ENCODE assay signal across 8 mouse cellular contexts in the genomic region with DNA sequence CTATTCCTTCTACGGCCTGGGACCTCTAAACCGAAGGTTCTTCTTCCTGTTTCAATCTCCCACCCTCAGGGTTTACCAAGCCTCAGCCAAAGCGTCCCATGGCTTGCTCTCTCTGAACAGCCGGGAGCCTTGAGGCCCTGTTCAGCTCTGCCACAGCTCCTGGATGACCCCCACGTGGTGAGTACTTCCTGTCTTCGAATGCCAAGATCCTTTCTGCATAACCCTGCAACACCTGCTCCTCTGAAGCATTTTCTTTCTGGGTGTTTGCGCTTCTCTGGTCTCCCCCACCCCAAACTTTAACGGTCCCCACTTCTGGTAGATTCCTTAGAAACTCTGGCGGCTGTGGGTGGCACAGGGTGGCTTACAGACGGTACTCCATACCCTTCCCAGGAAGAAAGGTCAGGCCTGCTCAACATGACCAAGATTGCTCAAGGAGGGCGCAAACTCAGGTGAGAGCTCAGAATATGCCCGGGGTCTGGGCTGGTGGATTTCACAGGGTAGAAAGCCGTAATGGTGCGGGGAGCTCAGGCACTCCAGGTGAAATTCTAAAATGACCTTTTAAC. TPM values are rescaled to one million over a fixed set of nuclear protein-coding genes. Genes with fewer than 3 reads are reported as not detected.
DNase-seq lines count a peak whose midpoint lies in the region; ATAC-seq and TF ChIP-seq lines count a peak whose summit lies in the region.

No protein-coding gene starts in this region.

- no peak for TF ChIP-seq EP300 in liver, embryonic 14.5 days (IDR thresholded peaks at IDR 0.05; ENCODE audit: low read depth)

- H3K36me3 ChIP-seq in erythroblast, embryonic 14.5 days (ENCODE audit: control insufficient read depth), result peaks cover 10% of the 10 kb centered on the region
- peaks cover 32% of the 10 kb centered on the region for H3K36me3 ChIP-seq in megakaryocyte, embryonic 14.5 days (replicated peaks; ENCODE audit: low read length)
- no peaks in the 10 kb centered on the region for H3K36me3 ChIP-seq in liver, embryonic 14.5 days (replicated peaks; ENCODE audit: control insufficient read depth, insufficient read depth, low read depth)

- H3K27me3 ChIP-seq in erythroblast, embryonic 14.5 days (ENCODE audit: control insufficient read depth), result peaks cover 48% of the 10 kb centered on the region
- peaks cover 26% of the 10 kb centered on the region for H3K27me3 ChIP-seq in megakaryocyte, embryonic 14.5 days (replicated peaks)
- H3K27me3 ChIP-seq in liver, embryonic 14.5 days (ENCODE audit: control insufficient read depth, insufficient read depth, low read length), result peaks cover 11% of the 10 kb centered on the region; the same call in 1 of the 2 replicates

- no peak for ATAC-seq in erythroblast, adult 5-6 weeks (replicated peaks; ENCODE audit: low FRiP score, poor library complexity, severe bottlenecking)
- ATAC-seq in megakaryocyte, adult 5-6 weeks (ENCODE audit: poor library complexity, severe bottlenecking), result no peak
- peak; percentile 35; the same call in 1 of the 2 replicates for ATAC-seq in liver, embryonic 14.5 days (ENCODE audit: insufficient read depth)

- H3K4me1 ChIP-seq in erythroblast, embryonic 14.5 days (ENCODE audit: control insufficient read depth), result peaks cover 42% of the 10 kb centered on the region
- H3K4me1 ChIP-seq in megakaryocyte, embryonic 14.5 days, result peaks cover 74% of the 10 kb centered on the region
- peaks cover 11 to 14% of the 10 kb centered on the region in 2 experiments for H3K4me1 ChIP-seq in liver, embryonic 14.5 days (replicated peaks; ENCODE audit: control insufficient read depth in 2 of 2, insufficient read depth in 2 of 2, low read length in 1 of 2)

- no peak for DNase-seq in liver, embryonic 14.5 days (ENCODE audit: low read depth in 3 of 3, low spot score in 3 of 3)
- peak; percentile 81 for DNase-seq in thymus, postnatal 14 days
- DNase-seq in frontal cortex, postnatal 10 days (ENCODE audit: low spot score in 2 of 2), result no peak
- no peak for DNase-seq in kidney, postnatal 25 days

- peak overlapping the region; percentile 89 for H3K4me2 ChIP-seq in liver, embryonic 14.5 days (ENCODE audit: low read depth)

- no peak for TF ChIP-seq CTCF in liver, embryonic 14.5 days (IDR thresholded peaks at IDR 0.05; ENCODE audit: low read depth)

- 16% methylated on average over 14 of the region's 14 CpGs for WGBS in liver, embryonic 14.5 days (ENCODE audit: insufficient replicate concordance)

- H3K9ac ChIP-seq in liver, embryonic 14.5 days (replicated peaks), result peak overlapping the region; percentile 65; the same call in 1 of the 2 replicates

- H3K9me3 ChIP-seq in erythroblast, embryonic 14.5 days (ENCODE audit: control insufficient read depth, low read length), result no peaks in the 10 kb centered on the region
- H3K9me3 ChIP-seq in megakaryocyte, embryonic 14.5 days, result no peaks in the 10 kb centered on the region
- H3K9me3 ChIP-seq in liver, embryonic 14.5 days (ENCODE audit: control insufficient read depth, low read length), result no peaks in the 10 kb centered on the region

- H3K27ac ChIP-seq in liver, embryonic 14.5 days, result no peak overlapping the region

- peak overlapping the region; percentile 68 for H3K4me3 ChIP-seq in erythroblast, embryonic 14.5 days (replicated peaks)
- H3K4me3 ChIP-seq in megakaryocyte, embryonic 14.5 days (replicated peaks), result peak overlapping the region; percentile 95
- H3K4me3 ChIP-seq in liver, embryonic 14.5 days (ENCODE audit: insufficient read depth in 1 of 2, low read depth in 2 of 2, low read length in 2 of 2), result peak overlapping the region; percentile 56 to 65; a peak in 3 of 4 replicates

RNA-seq across cellular contexts. Expression of a gene that starts 3.8 kb away (rescaled TPM):
- 0.06 and 0.16 TPM in 2 replicates for polyA plus RNA-seq in erythroblast, embryonic 14.5 days (2012)
- total RNA-seq in erythroblast, adult 5-6 weeks (2015; ENCODE audit: low replicate concordance), result 19.9 and 21.1 TPM in 2 replicates
- 14.6 and 18.7 TPM in 2 replicates for total RNA-seq in erythroblast, adult 5-6 weeks (2017; ENCODE audit: low replicate concordance)
- 6.1 and 10.4 TPM in 2 replicates for polyA plus RNA-seq in megakaryocyte, embryonic 14.5 days (2012; ENCODE audit: insufficient read depth, low replicate concordance)
- 135 and 138 TPM in 2 replicates for total RNA-seq in megakaryocyte, adult 5-6 weeks (2015)
- 96.8 and 108 TPM in 2 replicates for total RNA-seq in megakaryocyte, adult 5-6 weeks (2017)
- 7.3 and 8.8 TPM in 2 replicates for polyA plus RNA-seq in liver, embryonic 14.5 days (2012; rRNA removed)
- polyA plus RNA-seq in liver, embryonic 14.5 days (2014; fragmentation: Nextera tagmentation; extraction: Ambion mirVana), result 12.4 and 13.4 TPM in 2 replicates

RNA-seq across cellular contexts. Expression of a gene that starts 13.9 kb away (rescaled TPM):
- polyA plus RNA-seq in erythroblast, embryonic 14.5 days (2012), result 12.0 and 17.1 TPM in 2 replicates
- 35.1 and 38.8 TPM in 2 replicates for total RNA-seq in erythroblast, adult 5-6 weeks (2015; ENCODE audit: low replicate concordance)
- total RNA-seq in erythroblast, adult 5-6 weeks (2017; ENCODE audit: low replicate concordance), result 43.5 and 45.6 TPM in 2 replicates
- polyA plus RNA-seq in megakaryocyte, embryonic 14.5 days (2012; ENCODE audit: insufficient read depth, low replicate concordance), result 26.0 and 101 TPM in 2 replicates
- total RNA-seq in megakaryocyte, adult 5-6 weeks (2015), result 38.4 and 47.8 TPM in 2 replicates
- total RNA-seq in megakaryocyte, adult 5-6 weeks (2017), result 80.3 and 95.2 TPM in 2 replicates
- 53.6 and 63.4 TPM in 2 replicates for polyA plus RNA-seq in liver, embryonic 14.5 days (2012; rRNA removed)
- polyA plus RNA-seq in liver, embryonic 14.5 days (2014; fragmentation: Nextera tagmentation; extraction: Ambion mirVana), result 101 and 115 TPM in 2 replicates

RNA-seq across cellular contexts. Expression of a gene that starts 16.2 kb away (rescaled TPM):
- not detected in 2 replicates for polyA plus RNA-seq in erythroblast, embryonic 14.5 days (2012)
- total RNA-seq in erythroblast, adult 5-6 weeks (2015; ENCODE audit: low replicate concordance), result not detected in 2 replicates
- not detected in 2 replicates for total RNA-seq in erythroblast, adult 5-6 weeks (2017; ENCODE audit: low replicate concordance)
- polyA plus RNA-seq in megakaryocyte, embryonic 14.5 days (2012; ENCODE audit: insufficient read depth, low replicate concordance), result 0.02 TPM in 1 of 2 replicates, not detected in the other
- total RNA-seq in megakaryocyte, adult 5-6 weeks (2015), result not detected in 2 replicates
- total RNA-seq in megakaryocyte, adult 5-6 weeks (2017), result not detected in 2 replicates
- 1.1 and 1.4 TPM in 2 replicates for polyA plus RNA-seq in liver, embryonic 14.5 days (2012; rRNA removed)
- polyA plus RNA-seq in liver, embryonic 14.5 days (2014; fragmentation: Nextera tagmentation; extraction: Ambion mirVana), result 0.15 and 0.27 TPM in 2 replicates

RNA-seq across cellular contexts. Expression of a gene that starts 28.7 kb away (rescaled TPM):
- polyA plus RNA-seq in erythroblast, embryonic 14.5 days (2012), result not detected in 2 replicates
- not detected in 2 replicates for total RNA-seq in erythroblast, adult 5-6 weeks (2015; ENCODE audit: low replicate concordance)
- total RNA-seq in erythroblast, adult 5-6 weeks (2017; ENCODE audit: low replicate concordance), result not detected in 2 replicates
- polyA plus RNA-seq in megakaryocyte, embryonic 14.5 days (2012; ENCODE audit: insufficient read depth, low replicate concordance), result not detected in 2 replicates
- not detected in 2 replicates for total RNA-seq in megakaryocyte, adult 5-6 weeks (2015)
- total RNA-seq in megakaryocyte, adult 5-6 weeks (2017), result 0.04 TPM in 1 of 2 replicates, not detected in the other
- 0.59 and 0.61 TPM in 2 replicates for polyA plus RNA-seq in liver, embryonic 14.5 days (2012; rRNA removed)
- 0.28 and 0.38 TPM in 2 replicates for polyA plus RNA-seq in liver, embryonic 14.5 days (2014; fragmentation: Nextera tagmentation; extraction: Ambion mirVana)

RNA-seq across cellular contexts. Expression of a gene that starts 36.7 kb away (rescaled TPM):
- 33.5 and 35.5 TPM in 2 replicates for polyA plus RNA-seq in erythroblast, embryonic 14.5 days (2012)
- 22.4 and 33.0 TPM in 2 replicates for total RNA-seq in erythroblast, adult 5-6 weeks (2015; ENCODE audit: low replicate concordance)
- total RNA-seq in erythroblast, adult 5-6 weeks (2017; ENCODE audit: low replicate concordance), result 6.1 and 7.1 TPM in 2 replicates
- polyA plus RNA-seq in megakaryocyte, embryonic 14.5 days (2012; ENCODE audit: insufficient read depth, low replicate concordance), result 245 and 640 TPM in 2 replicates
- total RNA-seq in megakaryocyte, adult 5-6 weeks (2015), result 40.4 and 48.4 TPM in 2 replicates
- 5.6 and 8.9 TPM in 2 replicates for total RNA-seq in megakaryocyte, adult 5-6 weeks (2017)
- 9.7 and 11.0 TPM in 2 replicates for polyA plus RNA-seq in liver, embryonic 14.5 days (2012; rRNA removed)
- polyA plus RNA-seq in liver, embryonic 14.5 days (2014; fragmentation: Nextera tagmentation; extraction: Ambion mirVana), result 5.6 and 6.2 TPM in 2 replicates
